Mouse (Mus musculus): ENCODE data around the gene Ppil6. TPM values are rescaled to one million over a fixed set of nuclear protein-coding genes. Genes with fewer than 3 reads are reported as not detected.
A peak's percentile ranks its signal among the peaks of the same experiment; 100 is the strongest.

The Ppil6 gene
- not detected for total RNA-seq (2021)
- long read RNA-seq, experiment 1: 0 reads
- long read RNA-seq, experiment 2: 0 reads

DNA sequence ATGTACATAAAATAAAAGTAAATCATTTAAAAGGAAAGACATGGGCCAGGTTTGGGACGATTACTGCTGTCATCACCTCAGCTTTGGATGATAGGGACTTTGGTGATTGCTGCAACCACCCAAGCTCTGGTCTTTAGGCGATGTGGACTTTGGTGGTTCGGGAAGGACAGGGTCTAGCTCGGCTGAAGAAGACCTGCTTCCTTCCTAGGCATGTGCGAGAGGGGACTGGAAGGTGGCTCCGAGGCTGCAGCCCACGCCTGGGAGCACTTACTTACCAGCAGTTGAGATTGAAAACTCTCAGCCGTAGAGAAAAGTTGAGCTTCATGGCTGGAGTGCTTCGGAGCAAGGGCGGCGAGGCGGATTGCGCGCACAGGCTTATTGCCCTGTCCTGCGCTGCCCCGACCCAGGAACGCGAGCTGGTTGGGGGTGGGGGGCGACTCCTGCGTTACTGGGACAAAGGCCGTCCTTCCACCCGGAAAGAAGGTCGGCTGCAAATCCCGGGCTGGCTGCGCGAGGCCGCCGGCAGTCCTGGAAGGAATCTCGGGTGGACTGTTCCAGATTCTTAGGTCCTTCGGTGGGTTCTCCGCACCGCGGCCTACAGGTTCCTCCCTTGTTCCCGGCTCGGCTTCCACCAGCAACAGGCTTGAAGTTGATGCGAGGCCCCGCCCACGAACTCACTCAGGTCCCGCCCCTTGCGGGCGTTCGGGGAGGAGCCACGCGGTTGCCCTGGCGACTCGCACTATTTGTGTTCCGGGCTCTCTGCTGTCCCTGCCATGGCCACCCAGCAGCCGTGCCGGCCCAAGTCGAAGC is at the start of gene Ppil6, which contains the start of gene Smpd2:
TSS of gene Ppil6 (plus strand) at position 732 of the 810 bp plus-strand sequence.
TSS of gene Smpd2 (minus strand) at position 662 of the 810 bp plus-strand sequence.
- DNase-seq (ENCODE audit: low spot score): peak; percentile 97

DNA sequence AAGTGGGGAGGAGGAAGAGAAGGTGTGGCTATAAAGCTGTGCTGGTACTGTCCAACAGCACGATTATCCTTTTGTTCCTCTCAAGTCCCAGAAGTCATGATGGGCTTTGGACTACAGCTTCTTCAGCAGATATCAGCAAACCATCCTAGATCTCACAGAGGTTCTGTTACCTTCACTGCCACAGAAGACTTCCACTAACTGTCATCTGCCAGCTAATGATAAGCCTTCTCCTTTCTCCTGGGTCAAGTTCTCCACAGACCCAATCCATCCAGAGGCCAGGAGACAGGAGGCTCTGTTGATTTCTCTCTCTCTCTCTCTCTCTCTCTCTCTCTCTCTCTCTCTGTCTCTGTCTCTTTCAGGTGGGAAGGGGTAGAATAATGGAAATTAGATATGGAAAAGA is 42.0 kb upstream of the Ppil6 start:
- DNase-seq (ENCODE audit: low spot score): no peak

DNA sequence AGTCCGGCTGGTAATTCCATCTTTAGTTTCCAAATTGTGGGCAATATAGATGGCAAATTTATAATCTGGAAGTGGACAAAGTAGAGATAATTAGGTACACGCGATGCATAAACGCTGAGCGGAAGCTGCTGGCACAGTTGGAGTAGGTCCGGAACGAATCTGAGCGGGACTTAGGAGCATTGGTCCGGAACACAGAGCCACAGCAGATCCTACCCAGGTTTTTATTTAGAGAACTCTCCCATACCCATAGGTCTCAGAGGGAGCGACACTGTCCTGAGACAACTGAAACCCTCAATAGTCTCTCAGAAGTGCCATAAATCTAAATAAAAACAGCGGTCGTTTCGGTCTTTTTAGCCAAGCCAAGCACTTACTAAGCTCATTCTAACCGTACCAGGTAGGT is 40.6 kb upstream of the Ppil6 start:
- DNase-seq (ENCODE audit: low spot score): no peak

DNA sequence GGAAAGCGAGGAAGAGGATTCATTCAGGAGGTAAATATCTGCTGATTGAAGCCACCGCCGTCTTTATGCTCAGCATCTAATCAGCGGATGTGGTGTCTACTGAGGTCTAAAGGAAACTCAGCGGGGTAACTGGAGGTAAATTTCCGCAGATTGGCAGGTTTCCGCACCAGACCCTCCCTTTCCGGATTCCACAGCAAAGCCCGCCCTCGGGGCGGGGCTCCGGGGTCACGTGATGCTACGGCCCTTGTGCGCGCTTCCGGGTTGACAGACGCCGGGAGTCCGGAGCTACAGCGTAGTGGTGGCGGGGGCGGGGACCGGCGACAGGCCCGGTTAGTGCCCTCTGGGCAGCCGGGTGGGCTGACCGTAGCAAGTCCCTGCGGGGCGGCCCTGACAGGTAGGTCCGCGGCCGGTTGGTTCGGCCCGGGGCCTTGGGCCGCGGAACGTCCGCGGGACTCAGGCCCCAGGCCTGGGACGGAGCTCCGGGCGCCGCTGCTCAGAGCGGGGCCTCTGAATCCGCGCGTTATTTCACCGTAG is 40.0 kb upstream of the Ppil6 start, which contains the start of gene Zbtb24:
TSS of gene Zbtb24 (plus strand) at position 247 of the 534 bp plus-strand sequence.
- peak; percentile 94 for DNase-seq (ENCODE audit: low spot score)

DNA sequence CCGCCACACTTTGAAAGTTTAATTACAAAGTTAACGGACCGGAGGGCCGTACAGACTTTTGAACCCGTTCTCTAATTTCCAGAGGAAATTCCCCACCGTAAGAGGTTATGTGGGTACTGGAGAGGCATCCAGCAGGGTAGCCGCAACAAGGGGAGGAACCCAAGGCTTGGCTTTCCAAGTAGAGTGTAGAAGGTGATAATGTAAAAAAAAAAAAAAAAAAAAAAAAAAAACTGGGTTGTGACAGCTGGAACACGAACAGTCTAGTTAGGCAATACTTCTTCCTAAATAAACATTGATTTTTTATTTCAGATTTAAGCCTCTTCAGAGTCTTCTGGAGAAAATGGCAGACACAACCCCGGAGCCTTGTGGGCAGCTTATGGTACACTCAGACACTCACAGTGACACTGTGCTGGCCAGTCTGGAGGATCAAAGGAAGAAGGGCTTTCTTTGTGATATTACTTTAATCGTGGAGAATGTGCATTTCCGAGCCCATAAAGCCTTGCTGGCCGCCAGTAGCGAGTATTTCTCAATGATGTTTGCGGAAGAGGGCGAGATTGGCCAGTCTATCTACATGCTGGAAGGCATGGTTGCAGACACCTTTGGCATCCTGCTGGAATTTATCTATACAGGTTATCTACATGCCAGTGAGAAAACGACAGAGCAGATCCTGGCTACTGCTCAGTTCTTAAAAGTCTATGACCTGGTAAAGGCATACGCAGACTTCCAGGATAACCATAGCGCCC is 39.3 kb upstream of the Ppil6 start:
- DNase-seq (ENCODE audit: low spot score): no peak

DNA sequence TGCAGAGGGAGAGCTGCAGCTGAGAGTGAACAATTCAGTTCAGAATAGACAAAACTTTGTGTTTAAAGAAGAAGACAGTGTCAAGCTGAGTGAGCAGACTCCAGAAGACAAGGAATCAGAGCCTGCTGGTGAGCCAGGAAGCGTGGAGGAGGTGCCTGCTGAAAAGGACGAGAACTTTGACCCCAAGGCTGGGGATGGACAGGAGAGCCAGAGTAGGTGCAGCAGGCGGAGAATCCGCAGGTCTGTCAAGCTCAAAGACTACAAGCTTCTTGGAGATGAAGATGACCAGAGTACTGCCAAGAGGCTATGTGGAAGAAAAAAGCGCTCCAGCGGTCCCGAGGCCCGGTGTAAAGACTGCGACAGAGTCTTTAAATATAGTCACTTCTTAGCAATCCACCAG is 38.6 kb upstream of the Ppil6 start:
- DNase-seq (ENCODE audit: low spot score): no peak

DNA sequence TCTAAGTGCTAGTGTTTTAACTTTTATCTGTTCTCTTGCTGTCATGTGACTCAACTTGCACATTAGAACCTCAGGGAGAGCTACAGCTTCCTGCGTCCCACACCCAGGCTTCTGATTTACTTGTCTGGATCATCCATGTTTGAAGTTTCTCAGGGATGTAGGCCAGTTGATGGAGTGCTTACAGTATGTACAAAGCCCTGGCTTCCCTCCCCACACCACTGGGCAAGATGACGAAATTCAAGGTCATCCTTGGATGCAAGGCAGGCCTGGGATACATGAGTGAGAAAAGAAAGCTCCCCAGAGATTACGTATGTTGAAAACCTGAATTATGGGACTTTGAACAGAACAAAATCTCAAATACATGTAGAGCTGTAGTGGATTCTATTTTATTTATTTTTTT is 37.4 kb upstream of the Ppil6 start:
- DNase-seq (ENCODE audit: low spot score): no peak

DNA sequence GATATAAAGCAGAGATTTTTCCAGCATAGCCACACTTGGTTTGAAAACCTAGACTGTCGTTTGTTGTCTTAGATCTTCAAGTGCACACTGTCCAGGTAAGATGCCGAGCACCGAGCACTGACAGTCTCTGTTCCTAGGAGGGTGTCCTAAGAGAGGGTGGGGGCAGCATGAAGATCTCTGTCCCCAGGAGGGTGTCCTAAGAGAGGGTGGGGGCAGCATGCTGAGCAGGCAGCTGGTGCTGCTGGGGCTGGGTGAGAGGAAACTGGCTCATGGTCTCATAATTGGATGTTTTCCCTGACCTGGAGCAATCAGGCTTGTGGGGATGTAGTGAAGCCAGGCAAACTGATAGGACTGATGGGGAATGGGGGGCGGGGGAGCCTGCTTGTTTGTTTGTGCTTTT is 30.2 kb upstream of the Ppil6 start:
- no peak for DNase-seq (ENCODE audit: low spot score)

DNA sequence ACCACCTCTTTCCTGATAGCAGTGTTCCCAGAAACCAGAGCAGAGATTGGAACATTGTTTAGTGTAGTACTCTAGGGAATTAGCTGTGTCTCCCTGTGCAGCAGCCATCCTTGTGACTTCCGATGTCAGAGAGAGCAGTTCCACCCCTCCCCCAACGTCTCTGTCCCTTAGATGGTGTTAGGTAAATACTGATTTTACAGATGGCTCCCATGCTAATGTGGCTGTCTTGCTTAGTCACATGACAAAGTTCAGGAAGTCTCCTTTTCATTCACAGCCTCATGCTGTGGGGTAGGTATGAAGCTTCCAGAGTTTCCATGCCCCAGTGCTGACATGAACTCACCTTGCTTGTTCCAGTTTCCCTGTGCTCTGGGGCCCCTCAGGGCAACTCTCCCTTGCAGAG is 29.7 kb upstream of the Ppil6 start:
- DNase-seq (ENCODE audit: low spot score): no peak

DNA sequence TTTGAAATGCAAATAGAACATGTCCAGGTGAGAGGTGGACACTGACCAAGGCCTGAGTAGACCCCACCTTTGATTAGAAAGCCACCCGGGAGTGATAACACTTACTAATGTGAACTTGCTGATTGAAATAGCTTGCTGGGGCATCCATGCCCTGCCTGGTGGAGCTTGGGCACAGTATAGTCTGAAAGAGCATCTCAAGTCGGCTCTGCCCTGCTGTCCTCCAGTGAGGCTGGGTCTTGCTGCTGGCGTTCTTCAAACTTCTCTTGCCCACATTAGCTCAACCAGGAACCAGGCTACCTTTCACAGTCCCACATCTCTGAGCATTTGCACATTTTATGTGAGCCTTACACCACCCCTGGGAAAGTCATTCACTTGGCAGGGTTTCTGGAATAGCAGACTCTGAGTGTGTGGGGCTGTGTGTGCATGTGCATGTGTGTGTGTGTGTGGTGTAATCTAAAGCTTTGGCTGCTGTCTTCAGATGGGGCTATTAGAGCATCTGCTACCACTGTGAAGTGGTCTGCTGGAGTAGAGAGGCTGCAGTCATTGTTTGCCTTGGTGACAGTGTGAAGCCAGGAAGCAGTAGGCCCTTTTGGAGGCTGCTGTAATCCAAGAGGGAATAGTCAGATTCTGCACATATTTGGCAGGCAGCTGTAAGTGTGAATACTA is 29.0 kb upstream of the Ppil6 start:
- no peak for DNase-seq (ENCODE audit: low spot score)

DNA sequence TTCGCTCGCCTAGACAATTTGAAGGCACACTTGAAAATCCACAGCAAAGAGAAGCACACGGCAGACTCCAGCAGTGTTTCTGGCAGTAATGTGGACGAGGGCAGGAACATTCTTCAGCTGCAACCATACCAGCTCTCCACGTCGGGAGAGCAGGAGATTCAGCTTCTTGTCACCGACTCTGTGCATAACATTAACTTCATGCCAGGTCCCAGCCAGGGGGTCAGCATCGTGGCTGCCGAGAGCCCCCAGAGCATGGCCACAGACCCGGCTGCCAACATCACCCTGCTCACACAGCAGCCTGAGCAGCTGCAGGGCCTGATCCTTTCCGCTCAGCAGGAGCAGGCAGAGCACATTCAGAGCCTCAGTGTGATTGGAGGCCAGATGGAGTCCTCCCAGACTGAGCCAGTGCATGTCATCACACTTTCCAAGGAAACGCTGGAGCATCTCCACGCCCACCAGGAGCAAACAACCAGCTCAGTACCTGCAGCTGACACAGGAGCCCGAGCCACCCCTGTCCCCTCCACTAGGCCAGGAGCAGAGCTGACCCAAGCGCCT is 25.8 kb upstream of the Ppil6 start:
- no peak for DNase-seq (ENCODE audit: low spot score)

DNA sequence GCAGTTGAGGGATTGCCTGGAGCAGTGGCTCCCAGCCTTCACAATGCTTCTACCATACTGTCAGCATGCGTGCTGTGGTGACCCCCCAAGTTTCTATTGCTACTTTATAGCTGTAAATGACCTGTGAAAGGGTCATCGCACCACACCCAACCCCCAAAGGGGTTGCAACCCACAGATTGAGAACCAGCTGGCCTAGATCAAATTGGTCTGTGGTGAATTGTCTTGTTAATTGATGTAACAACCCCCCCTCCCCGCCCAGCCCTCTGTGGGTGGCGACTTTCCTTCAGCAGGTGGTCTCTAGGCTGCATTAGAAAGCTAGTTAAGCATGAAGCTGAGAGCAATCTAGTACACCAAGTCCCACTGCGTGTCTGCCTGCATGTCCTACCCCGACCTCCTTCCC is 22.9 kb upstream of the Ppil6 start:
- no peak for DNase-seq (ENCODE audit: low spot score)

DNA sequence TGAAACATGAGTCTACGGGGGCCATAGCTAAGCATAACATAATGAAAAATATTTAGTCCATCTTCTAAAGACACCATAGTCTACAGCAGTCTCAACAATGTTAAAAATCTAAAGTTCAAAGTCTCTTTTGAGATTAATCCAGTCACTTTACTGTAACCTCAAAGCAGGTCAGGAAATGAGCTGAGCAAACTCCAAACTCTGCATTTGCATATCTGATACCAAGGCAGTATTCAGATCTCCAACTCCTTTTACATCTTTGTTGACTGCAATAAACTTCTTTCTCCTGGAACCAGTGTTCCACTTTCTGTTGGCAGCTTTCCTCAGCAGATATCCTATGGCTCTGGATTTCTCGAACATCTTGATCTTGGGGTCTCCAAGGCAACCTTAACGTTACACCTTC is 19.5 kb upstream of the Ppil6 start:
- DNase-seq (ENCODE audit: low spot score): no peak

DNA sequence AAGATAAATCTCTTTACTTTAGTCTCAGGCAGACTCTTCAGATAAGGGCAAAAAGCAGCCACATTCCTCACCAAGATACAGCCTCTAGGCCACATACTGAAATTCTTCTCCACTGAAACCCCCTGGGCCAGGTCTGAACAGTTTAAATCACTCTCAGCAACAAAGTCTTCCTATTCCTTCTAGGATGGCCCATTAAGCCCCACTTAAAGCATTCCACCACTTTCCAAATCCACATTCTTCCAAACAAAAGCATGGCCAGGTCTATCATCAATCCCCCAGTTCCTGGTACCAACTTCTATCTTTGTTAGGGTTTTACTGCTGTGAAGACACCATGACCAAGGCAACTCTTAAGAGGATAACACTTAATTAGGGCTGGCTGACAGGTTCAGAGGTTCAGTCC is 17.7 kb upstream of the Ppil6 start:
- no peak for DNase-seq (ENCODE audit: low spot score)

DNA sequence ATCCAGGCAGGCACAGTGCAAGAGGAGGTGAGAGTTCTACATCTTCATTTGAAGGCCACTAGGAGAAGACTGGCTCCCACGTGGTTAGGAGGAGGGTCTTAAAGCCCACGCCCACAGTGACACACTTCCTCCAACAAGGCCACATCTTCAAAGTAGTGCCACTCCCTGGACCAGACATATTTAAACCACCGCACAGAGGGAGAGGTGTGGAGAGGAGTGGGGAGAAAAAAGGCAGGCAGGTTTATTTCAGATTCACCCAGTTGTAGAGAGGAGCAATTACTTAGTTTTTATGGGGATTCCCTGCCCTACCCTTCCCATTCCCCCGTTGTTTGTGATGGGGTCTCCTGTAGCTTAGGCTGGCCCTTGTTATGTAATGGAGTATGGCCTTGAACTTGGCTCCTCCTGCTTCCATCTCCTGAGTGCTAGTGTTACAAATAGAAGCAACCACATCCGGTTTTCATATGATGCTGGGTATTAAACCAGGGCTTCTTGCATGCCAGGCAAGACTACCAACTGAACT is 17.2 kb upstream of the Ppil6 start:
- DNase-seq (ENCODE audit: low spot score): no peak

DNA sequence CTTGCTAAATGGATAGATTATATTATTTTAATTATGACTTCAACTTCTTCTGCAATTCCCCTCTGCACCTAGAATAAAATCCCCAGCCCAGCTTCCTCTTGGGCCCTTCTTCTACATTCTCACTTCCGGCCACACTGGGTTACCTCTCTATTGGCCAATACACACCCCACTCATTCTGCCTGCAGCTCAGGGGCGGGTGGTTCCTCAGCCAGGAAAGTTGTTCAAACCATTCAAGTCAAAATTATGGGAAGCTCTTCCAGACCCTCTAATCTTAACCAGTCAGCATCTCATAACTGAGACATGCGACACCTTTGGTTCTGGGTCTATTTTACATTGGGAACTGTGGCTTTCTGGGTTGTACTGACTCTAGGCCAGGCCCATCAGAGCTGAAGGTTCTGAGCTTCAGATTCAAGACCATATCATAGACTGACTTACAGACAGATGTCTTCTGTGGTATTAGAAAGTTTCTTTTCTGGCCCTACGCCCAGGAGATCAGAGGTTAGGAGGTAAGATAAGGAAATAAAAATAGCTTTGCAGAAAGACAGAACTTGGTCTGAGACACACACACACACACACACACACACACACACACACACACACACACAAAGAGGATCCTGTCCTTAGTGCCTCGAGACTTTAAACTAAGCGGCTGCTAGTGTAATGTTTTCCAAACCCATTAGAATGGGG is 16.3 kb upstream of the Ppil6 start:
- no peak for DNase-seq (ENCODE audit: low spot score)

DNA sequence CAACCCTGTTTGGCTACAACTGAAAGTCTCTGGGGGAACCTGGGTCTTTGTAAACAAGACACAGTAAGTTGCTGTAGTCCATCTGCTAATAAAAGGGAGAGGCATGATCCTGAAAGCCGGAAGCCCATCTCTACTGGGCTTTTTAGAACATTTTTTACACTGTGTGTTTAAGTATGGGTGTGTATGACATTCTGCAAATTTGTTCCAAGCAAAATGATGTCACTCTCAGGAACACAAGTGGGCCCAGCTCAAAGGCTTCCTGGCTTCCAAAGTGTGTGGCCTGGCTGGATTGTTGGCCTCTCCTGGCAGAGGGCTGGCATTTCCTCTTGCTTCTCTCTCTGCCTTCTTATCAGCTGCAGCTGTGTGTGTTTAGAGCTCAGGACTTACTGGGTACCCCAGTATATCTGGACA is 15.3 kb upstream of the Ppil6 start:
- peak; percentile 27 for DNase-seq (ENCODE audit: low spot score)

DNA sequence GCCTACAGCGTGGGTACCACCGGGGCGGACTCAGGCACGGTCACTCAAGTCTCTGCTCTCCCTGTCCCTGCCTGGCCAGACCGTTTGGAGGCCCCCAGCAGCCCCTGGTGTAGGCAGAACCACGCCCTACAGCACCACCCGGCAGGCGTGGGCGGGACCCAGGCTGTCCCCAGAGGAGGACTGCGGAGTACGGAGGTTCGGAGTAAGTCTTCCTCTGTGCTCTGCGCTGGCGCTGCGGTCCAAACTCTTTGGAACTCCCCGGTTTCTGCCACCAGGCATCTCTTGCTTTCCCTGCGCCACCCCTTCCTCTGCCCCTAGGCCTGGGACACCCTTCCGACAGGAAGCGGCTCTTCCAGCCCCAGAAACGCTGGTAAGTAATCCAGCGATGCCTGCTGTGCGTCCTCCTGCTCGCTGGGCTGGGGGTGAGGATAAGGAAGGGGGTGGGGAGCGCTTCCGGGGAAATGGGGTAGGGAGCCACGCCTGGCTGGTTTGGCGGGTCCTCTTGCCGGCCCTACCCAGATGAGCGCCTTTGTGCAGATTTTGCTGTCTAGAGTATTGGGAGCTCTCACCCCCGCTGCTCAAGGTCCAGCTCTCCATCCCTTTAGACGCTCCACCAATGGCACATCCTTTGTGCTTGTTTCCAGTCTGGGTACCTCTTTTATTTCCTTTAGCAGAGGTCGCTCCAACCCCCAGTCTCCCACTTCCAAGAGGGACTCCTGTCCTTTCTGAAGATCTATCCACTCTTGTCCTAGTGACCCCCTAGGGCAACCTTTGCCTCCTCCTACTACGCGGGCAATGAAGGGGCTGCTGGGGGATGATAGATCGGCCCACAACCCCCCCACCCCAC is 13.8 kb upstream of the Ppil6 start, which contains the start of gene Mical1:
TSS of gene Mical1 (plus strand) at position 144 of the 847 bp plus-strand sequence.
- DNase-seq (ENCODE audit: low spot score): peak; percentile 69

DNA sequence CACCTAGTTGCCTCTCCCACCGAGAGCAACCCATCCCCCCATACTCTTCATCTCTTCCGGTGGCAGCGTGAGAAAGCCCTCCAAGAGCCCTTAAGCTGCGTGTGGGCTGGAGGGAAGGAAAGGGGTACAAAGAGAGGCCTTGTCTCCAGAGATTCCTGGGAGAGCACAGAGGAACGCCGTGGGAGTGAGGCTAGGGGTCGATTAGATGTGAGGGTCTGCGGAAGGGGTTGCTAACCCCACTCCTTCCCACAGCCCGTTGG is 13.3 kb upstream of the Ppil6 start:
- no peak for DNase-seq (ENCODE audit: low spot score)

All from gastrocnemius, adult 18-20 months (tissue).